Mouse (Mus musculus) fat pad, adult 2 months (tissue): ENCODE results near the gene Tom1l1.

Experiments
- DNase-seq: peaks from one replicate; pipeline ENCODE4 v3.0.0-alpha.2; 2011; ENCODE audit warnings: low read depth, low spot score; ENCODE audit errors: extremely low read depth

Tom1l1 gene

GRCm38 (mm10) chr11:90675479-90676110, 12.6 kb downstream of the Tom1l1 start:
- DNase-seq, result no peak

DNA sequence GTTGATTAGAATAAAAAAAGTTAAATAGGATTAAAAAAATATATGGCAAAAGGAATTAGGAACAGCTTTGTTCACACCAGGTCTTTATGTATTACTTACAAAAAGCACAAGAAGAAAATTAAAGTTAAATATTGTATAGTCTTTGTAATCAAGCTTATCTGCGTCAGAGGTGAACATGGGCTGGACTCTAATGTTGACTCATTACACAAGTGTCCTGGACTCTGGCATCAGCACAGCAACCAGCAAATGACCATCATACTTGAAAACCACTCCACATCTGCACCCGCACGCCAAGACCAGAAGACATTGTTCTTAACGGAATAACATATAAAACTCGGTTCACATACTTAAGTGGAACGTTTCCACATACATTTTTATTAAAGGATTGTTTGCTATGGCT, 20.8 kb downstream of the Tom1l1 start:
- DNase-seq, result no peak

DNA sequence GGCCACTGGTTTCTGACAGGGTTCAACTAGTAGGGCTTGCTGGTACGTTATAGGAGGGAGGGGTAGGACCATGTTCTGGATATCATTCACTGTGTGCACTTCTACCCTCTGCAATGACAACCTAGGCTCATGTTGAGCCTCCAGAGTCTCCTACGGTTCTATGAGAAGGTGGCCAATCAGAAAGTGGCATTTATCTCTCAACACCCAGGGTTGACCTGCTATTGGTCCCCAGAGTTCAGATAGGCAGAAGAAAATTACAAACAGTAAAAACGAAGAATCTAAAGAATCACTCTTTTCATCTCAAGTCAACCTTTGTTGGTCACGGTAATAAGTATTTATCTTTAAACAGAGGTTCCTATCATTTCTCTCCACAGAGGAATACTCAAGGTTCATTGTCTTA, 21.2 kb downstream of the Tom1l1 start:
- no peak for DNase-seq

DNA sequence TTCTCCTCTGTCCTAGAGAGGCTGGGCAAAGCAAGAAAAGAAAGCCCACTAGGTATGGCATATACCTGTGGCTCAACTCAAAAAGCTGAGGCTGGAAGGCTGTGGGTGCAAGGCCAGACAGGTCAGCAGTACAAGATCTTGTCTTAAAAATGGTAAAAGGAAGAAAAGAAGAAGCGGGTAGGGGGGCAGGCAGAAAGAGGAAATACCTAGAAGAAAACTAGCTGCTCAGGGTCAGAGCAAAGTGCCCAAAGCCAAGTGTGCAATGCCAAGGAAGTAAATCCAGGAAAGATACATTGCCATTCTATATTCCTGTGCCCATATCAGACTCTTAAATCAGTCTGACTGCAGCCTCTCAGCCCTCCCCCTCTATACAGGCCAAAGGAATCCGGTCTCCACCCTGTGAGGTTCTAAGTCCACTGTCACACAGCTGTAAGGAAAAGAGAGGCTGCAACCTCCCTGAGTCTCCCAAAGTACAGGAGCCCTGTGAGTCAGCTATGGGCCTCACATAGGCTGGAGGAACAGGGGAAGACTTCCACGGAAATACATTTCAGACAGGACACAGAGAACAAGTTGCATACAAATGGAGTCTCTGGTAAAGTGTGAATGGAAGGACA, 21.9 kb downstream of the Tom1l1 start:
- no peak for DNase-seq

DNA sequence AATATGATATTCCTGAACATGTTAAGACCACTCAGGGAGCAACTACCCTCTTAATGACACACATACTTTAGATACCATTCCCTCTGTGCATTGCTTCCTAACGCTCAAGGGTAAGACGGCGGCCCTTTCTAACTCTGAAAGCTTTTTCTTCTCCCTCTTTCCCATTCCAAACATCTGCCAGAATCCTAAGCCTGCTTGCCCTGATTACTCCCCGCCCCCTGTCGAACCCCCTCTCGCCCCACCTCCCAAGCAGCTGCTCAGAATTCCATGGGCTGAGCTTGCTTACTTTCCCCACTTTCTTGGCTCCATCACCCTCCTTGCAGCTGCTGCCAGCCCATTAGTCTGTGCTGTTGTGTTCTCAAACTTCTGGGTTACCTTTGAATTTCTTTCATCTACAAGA, 23.0 kb downstream of the Tom1l1 start:
- no peak for DNase-seq

GRCm38 (mm10) chr11:90664345-90664986, 23.7 kb downstream of the Tom1l1 start:
- no peak for DNase-seq

- DNase-seq, result no peak
Measured at GRCm38 (mm10) chr11:90663618-90664297, 24.4 kb downstream of the Tom1l1 start.

DNA sequence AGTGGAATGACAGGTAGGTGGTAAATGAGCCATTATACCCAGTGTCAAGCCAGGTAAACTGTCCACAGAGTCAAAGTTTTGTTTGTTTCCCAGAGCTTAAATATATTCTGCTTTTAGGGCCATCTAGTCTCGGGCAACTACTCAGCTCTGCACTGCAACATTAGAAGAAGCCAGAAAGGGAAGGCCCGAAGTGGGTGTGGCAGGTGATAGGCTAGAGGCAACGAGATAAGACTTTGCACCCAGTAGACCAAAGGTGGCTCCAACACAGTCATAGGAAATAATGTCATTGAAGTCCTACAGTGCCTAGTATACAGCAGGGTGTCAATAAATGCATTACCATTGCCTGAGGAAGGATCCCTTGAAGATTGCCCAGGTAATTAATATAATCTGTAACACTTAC, 25.1 kb downstream of the Tom1l1 start:
- DNase-seq, result no peak

- DNase-seq, result no peak
Measured at GRCm38 (mm10) chr11:90660662-90661061, 27.5 kb downstream of the Tom1l1 start.

GRCm38 (mm10) chr11:90657527-90657926, 30.6 kb downstream of the Tom1l1 start:
- DNase-seq, result no peak

DNA sequence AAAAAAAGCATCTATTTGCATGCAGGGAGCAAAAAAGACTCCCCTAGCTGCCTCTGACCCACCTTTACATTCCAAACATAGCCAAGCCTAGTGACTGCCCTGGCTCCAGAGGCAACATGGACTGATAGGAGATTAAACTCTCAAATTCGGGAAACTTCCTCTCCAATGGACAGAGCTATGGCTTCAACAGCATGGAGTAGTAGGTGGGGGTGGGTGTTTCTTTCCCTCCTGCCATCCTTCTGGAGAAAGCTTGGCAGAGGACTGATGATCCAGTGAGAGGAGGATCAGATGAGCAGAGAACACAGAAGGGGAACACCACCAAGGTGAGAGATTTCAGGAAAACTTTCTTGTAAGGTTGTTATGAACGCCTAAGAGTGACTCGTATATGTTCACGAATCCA, 35.6 kb downstream of the Tom1l1 start:
- DNase-seq, result no peak

- no peak for DNase-seq
Measured at GRCm38 (mm10) chr11:90650231-90650885, 37.8 kb downstream of the Tom1l1 start.

- no peak for DNase-seq
Measured at GRCm38 (mm10) chr11:90649777-90650176, 38.4 kb downstream of the Tom1l1 start.

DNA sequence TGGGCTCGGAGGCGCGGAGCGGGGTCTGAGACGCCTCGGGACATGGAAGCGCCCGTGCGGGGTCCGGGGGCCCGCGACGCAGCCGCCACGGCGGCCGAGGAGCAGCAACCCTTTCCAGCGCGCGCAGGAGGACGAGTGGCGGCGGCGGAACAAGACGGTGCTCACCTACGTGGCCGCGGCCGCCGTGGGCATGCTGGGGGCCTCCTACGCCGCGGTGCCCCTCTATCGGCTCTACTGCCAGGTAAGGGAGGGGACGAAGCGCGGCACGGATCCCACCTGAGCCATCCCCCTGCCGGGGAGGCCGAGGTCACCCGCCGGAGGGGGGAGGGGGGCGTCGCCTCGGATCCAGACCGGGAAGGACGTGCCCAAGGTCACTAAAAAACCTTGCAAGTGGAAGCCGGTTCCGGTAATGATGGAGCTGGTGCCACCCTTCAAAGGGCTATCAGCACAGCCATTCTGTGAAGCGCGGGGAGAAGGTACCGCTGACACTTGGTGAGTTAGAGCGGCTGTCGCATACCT, 49.8 kb downstream of the Tom1l1 start:
- DNase-seq, result no peak

DNA sequence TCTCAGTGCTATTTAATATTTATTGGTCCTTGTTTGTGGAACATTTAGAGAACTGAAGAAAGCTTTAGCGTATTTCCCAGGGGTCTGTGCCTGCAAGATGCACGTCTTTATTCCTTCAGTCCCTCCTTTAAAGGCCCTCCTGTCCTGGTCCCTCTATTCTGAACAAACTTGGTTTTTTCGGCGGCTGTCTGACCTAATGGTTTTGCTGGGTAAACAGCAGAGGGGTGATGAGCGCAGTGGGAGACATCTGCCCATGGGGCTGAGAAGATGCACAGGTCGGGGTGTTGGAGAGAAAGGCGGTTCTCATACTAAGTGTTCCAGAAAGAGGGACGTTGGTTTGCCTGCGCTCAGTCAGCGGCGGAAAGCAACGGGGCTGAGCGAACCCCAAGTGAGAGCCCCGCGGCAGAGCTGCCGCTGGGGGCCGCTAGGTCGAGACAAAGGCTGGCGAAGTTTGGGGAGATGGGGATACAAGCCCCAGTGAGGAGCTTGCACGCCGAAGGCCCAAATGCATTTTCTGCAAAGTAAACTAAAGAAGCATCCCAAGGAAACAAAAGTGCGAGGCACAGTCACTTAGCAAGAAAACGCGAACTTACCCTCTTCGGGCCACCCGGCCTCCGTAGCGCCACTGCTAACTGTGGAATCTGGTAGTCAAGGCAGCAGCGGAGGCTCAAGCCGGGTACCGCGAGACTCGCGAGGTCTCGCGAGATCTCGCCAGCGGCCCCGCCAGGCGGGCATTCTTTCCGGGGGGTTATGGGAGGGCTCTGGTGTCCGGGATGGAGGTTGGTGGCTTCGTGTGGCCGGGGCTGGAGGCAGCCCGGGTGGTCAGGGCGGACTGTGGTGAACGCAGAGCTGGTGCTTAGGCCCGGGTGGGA, 50.5 kb downstream of the Tom1l1 start, which contains the start of the genes Stxbp4 and Cox11:
TSS of gene Stxbp4 (minus strand) at position 645 of the 872 bp plus-strand sequence.
TSS of gene Cox11 (plus strand) at position 734 of the 872 bp plus-strand sequence.
- DNase-seq, result peak; percentile 58

- DNase-seq, result no peak
Measured at GRCm38 (mm10) chr11:90634661-90635060, 53.5 kb downstream of the Tom1l1 start.

DNA sequence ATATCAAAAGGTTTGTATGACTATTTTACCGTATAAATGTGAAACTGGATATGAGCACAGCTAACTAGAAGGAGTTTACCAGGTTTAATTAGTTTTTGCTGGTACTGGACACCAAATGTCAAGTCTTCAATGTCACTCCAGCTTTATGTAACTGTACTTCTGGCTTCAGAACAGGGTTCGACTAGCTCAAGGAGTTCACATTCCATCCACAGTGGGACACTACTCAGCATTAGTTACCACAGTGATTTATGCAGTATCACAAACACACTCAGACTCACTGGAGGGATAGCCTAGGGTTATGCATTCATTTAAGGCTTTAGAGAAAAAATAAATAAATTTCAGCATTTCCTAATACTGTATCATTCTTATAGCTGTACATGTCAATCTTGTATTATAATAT, 55.7 kb downstream of the Tom1l1 start:
- no peak for DNase-seq

DNA sequence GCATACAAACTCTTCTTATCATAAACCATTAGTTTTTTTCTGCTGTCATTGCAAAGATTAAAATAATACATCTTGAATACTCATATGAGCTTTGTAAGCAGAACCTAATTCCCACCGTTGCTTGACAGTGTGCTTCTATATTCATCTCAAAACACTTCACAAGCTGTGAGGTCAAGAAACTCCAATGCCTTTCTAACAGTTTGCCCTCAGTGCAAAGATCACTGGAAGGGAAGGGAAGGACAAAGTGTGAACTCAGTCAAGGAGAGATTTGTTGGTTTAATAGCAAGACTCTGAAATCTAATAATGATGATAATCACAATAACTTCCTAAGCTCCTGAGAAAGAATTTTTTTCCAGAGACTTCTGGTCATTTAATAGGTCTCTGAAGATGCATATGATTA, 60.4 kb downstream of the Tom1l1 start:
- no peak for DNase-seq

DNA sequence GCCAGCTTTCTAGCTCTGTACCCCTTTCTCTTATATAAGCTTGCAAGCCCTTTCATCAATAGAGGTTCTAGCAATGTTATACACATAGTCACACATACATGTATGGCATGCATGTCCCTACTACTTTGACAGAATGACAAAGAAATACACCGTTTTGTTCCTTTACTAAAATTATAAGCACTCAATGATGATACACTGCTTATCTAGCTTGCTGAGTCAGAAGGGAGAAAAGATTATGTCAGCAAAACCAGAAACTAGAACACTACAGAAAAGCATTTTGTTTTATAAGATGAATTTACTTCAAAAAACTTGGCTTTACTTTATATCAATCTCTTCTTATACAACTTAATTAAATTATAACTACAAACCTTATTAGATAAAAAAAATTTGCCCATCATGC, 63.0 kb downstream of the Tom1l1 start:
- no peak for DNase-seq

DNA sequence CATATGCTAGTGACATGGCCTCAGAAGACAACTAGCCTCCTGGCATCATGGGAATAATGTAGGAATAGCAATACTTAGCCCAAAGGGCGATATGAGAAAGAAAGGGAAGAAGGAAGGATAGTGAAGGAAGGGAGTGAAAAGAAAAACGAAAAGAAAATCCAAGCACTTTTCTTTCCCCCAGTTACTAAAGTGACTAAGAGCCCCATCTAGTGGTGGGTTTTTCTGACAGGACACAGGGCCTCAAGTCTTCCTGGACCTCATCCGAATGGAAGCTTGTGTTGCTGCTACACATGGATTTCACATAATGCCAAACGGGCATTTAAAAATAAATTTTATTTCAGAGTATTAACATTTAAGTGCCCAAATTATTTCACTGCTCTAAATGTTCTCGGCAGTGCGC, 64.7 kb downstream of the Tom1l1 start:
- no peak for DNase-seq
